Mouse (Mus musculus): Measurements from ENCODE around the gene Cntn4. TPM values are rescaled to one million over a fixed set of nuclear protein-coding genes. Genes with fewer than 3 reads are reported as not detected.

The Cntn4 gene
- total RNA-seq, 2 experiments from 2014 or later = not detected

DNA sequence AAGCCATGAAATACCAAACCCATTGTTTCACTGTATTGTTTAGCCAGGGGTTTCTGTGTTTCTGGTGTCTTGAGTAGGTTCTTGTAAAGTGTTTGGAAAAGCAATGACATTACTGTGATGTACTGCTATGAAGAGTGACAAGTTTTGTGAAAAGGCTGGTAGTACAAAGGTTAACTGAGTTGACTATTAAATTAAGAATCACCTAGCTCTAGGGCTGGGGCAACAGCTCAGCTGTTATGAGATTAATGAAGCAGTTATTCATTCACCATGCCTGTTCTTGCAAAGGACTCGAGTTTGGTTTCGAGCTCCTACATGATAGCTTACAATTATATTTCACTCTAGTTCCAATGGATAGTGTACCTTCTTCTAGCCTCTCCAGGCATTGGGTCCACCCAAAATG lies 371.4 kb downstream of the Cntn4 start:
- ATAC-seq (replicated peaks; ENCODE audit: low FRiP score, low TSS enrichment, poor library complexity, severe bottlenecking) = no peak

GRCm38 (mm10) chr6:106056123-106056522 lies 378.7 kb downstream of the Cntn4 start:
- ATAC-seq (replicated peaks; ENCODE audit: low FRiP score, low TSS enrichment, poor library complexity, severe bottlenecking) = no peak

GRCm38 (mm10) chr6:106078071-106078603 lies 400.7 kb downstream of the Cntn4 start:
- no peak for ATAC-seq (replicated peaks; ENCODE audit: low FRiP score, low TSS enrichment, poor library complexity, severe bottlenecking)

- ATAC-seq (replicated peaks; ENCODE audit: low FRiP score, low TSS enrichment, poor library complexity, severe bottlenecking) = no peak
Observed at GRCm38 (mm10) chr6:106078629-106079028, 401.2 kb downstream of the Cntn4 start.

GRCm38 (mm10) chr6:106097856-106098255 lies 420.4 kb downstream of the Cntn4 start:
- no peak for ATAC-seq (replicated peaks; ENCODE audit: low FRiP score, low TSS enrichment, poor library complexity, severe bottlenecking)

DNA sequence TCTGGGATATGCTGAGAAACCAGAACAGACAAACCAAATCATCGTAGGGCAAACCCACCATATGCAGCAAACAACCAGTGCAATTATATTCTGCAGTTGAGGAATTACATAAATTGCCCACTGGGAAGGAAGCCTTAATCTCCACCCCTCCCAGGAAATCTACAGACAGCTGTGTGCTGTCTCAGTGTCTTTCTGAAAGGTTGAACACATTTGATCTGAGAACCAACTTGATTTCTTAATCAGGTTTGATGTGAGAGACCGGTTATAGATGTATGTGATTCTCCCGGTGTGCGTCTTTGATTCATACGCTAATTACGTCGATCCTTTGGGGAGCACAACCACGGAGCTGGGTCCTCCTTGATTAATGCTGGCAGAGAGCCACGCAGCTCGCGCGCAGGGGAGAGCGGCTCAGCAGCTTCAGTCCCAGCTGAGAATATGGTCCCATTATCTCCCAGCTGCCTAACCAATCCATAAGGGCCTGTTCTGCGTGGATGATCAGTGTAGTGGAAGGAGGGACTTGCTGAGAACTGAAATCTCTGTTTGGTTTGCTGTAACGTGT lies 441.1 kb downstream of the Cntn4 start:
- no peak for ATAC-seq (replicated peaks; ENCODE audit: low FRiP score, low TSS enrichment, poor library complexity, severe bottlenecking)

DNA sequence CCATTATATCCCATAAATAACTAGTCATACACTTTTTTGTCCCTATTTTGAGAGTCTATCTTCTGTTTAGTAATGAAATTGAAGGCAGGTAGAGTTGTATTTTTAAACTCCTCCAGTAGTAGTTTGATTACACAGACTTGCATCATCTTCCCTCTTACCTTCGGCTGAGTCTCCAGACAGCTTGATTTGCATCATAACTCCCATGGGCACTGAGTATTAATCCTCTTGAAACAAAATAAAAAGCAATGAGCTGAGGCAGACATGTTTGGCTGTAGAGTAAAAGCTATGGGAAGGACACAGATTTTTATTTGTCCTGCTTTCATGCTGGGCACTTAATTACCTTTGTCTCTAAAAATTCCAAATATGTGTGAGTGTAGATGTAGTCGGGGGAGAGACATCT lies 476.1 kb downstream of the Cntn4 start:
- ATAC-seq (replicated peaks; ENCODE audit: low FRiP score, low TSS enrichment, poor library complexity, severe bottlenecking) = no peak

DNA sequence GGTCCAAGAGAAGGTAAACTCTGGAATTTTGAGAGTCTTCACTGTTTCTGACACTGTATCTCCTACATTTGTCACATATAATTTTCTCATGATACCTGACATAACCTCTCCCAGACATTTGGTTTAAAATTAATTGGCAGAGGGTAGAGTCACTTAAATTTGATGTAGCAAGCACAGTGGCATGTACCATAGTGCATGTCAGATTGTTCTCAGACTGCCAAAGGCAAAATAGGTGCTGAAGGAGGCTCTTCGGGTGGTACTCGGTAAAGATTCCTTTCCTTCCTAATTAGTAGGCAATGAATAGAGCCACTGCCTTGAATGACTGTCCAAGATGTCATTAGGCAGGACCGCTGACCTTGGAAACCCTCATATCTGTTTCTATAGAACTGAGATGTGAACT lies 477.9 kb downstream of the Cntn4 start:
- ATAC-seq (replicated peaks; ENCODE audit: low FRiP score, low TSS enrichment, poor library complexity, severe bottlenecking) = no peak

DNA sequence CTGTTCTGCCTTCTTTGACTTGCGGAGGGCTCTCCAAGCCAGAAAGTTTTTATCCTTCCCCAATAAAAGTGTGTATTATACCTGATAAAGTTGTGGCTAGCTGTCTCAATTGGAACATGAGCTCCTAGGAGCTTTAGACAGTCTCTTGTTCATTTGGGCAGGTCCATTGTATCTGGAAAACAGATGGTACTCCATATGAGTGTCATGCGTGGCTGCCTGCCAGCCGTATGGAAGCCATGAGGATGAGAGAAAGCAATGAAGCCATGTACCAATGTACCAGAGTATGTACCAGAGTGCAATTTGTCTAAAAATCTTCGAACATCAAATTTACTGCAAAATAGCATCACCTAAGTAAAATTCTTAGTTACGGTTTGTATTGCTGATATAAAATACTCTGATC lies 500.1 kb downstream of the Cntn4 start:
- ATAC-seq (replicated peaks; ENCODE audit: low FRiP score, low TSS enrichment, poor library complexity, severe bottlenecking) = no peak

DNA sequence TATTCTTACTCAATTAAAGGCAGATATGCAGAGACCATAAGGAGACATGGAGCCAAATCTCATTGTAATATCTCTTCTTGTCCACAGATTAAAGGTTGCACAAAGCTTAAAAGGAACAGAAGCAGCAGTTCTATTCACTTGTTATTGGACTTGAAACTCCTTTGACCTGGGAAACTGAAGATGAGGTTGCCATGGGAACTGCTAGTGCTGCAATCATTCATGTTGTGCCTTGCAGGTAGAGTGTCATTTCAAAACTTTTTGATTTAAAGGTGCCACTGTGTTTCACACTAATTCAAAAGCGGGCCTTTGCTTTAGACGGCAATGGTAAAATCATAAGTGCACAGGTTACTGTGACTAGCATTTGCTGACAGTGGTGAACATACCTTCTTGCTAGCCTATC lies 504.1 kb downstream of the Cntn4 start:
- ATAC-seq (replicated peaks; ENCODE audit: low FRiP score, low TSS enrichment, poor library complexity, severe bottlenecking) = no peak

DNA sequence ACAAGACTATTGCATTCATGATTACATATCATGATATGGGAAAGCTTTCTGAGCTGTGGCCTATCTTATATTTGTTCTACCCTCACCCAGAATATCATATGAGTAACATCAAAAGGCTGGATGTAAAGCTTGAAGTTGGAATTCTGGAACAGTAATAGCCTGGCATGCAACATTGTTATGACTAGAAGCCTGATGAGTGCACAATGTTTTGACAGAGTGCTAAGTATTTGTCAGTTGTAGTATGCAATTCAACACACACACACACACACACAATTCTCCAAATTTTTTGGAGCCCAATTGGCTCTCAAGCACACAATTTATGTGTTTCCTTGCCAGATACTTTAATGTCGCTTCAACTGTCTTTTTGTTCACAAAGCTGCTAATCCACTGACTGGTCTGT lies 523.5 kb downstream of the Cntn4 start:
- no peak for ATAC-seq (replicated peaks; ENCODE audit: low FRiP score, low TSS enrichment, poor library complexity, severe bottlenecking)

DNA sequence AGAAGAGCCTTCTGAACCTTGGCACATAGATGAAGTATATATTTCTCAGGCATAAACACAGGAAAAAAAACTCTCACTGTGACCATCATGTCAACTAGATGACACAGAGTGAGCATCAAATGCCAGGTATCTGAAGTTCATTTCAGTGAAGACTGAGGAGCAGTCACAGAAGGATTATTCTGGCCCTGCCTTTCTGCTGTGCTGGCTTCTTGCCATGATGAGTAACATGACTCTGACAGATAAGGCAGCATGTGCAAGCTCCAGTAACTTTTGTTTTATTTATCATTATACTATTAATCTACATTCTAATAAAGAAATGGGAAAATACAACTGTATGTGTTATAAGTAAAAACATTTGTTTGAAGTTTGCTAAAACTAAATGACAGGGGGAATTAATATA lies 529.9 kb downstream of the Cntn4 start:
- no peak for ATAC-seq (replicated peaks; ENCODE audit: low FRiP score, low TSS enrichment, poor library complexity, severe bottlenecking)

DNA sequence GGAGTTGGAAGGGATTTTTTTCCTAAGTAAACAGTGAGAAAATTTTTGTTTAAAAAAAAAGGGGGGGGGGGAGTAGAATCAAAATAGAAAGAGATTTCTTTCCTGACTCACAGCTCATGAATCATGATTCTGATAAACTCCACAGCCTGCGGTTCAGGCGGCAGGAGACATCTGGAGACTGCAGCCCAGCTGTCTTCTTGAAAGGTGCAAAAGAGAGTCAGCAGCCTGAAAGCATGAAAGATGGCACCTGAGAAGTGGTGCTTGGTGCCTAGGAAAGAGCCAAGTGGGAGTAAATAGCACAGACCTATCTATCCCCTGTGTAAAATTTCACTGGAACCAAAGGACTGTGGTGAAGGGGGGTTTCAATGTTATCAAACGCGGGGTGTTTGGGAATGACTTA lies 535.6 kb downstream of the Cntn4 start:
- no peak for ATAC-seq (replicated peaks; ENCODE audit: low FRiP score, low TSS enrichment, poor library complexity, severe bottlenecking)

DNA sequence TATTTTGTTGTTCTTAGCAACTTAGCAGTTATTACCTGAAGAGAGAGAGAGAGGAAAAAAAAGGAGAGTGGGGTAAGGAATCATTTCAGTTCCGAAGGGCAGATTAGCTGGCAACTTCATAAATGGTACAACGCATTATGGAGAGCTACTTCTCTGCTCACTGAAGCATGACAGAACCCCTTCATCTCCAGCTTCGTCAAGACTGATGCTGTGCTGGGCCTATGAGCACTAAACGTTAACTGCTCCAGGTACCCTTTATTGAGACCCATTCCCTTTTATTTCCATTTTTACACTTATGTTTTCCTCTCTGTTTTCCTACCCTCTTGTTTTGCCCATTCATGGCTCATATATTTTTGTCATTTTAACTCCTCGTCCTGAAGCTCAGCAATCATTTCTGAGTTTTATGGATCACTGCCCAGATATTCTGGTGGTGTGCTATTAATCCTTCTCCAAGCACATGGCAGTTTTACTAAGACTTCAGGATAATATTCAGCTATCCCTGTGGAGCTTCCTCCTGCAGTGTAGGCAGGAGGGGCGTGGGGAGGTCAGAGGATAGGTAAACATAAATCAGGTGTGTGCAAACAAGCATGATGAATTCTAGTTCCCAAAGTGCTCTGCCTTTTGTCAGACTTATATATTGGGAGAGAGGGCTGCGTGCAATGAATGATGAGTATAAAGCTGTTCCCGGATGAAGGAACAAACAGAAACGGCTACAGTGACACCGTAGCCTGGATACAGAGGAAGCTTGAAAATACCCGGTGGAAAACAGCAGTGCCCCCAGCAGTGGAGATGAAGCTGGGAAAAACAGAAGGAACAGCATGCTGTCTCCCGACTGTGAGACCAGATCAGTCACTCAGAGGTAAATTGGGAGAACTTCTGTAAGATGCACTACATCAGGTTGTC lies 559.8 kb downstream of the Cntn4 start:
- no peak for ATAC-seq (replicated peaks; ENCODE audit: low FRiP score, low TSS enrichment, poor library complexity, severe bottlenecking)

GRCm38 (mm10) chr6:106241553-106241952 lies 564.1 kb downstream of the Cntn4 start:
- no peak for ATAC-seq (replicated peaks; ENCODE audit: low FRiP score, low TSS enrichment, poor library complexity, severe bottlenecking)

GRCm38 (mm10) chr6:106263396-106263795 lies 585.9 kb downstream of the Cntn4 start:
- no peak for ATAC-seq (replicated peaks; ENCODE audit: low FRiP score, low TSS enrichment, poor library complexity, severe bottlenecking)

- ATAC-seq (replicated peaks; ENCODE audit: low FRiP score, low TSS enrichment, poor library complexity, severe bottlenecking) = no peak
Observed at GRCm38 (mm10) chr6:106265487-106265886, 588.0 kb downstream of the Cntn4 start.

DNA sequence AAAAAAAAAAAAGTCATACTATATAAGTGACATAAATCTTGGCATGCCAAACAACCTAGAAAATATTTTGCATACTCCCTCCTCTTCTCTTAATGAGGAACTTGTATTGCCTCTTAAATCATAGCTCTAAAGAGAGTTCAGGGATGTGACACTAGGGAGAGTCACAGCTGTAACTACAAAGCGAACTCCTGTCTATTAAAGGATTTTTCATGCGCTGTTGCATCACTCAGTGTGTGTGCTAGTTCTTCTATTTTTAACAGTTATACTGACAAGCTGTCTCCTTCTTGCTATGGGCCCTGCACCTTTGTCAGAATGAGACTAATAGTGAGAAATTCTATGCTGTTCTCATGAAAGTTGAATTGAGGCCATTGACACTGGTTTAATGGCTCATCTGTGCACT lies 588.8 kb downstream of the Cntn4 start:
- ATAC-seq (replicated peaks; ENCODE audit: low FRiP score, low TSS enrichment, poor library complexity, severe bottlenecking) = no peak

DNA sequence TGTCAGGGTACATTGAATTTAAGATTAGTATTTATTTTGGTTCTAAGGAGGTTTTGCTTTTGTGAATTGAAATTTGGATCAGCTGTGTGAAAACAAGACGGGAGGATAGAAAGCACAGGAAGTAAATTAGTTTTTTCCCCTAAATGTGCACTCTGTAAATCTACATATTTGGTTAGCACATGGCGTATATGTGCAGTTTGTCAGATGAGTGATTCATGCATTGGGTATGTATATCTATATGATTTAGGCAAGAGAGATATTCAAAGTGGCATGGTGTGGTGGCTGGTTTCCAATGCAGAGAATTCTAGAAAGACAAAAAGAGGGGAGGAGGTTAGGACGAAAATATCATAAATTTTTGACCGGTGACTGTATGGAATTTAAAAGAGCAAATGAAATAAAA lies 591.3 kb downstream of the Cntn4 start:
- ATAC-seq (replicated peaks; ENCODE audit: low FRiP score, low TSS enrichment, poor library complexity, severe bottlenecking) = no peak

- no peak for ATAC-seq (replicated peaks; ENCODE audit: low FRiP score, low TSS enrichment, poor library complexity, severe bottlenecking)
Observed at GRCm38 (mm10) chr6:106277139-106277538, 599.7 kb downstream of the Cntn4 start.

DNA sequence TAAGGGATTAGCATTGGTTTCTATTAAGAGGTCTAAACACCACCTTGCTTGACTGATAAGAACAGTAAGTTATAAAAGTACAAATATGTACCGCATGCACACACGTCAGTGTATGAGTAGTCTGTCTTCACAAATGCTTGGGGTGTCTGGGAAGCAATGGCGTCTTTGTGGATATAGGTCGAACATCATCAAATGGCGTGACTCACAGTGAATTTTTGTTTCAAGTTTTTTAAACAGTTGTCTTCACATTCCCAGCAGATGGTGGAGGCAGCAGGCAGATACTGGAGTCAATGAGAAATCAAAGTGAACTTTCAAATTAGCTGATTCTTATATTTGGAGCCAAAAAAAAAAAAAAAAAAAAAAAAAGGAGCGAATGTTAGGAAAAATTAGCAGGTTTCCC lies 604.2 kb downstream of the Cntn4 start:
- ATAC-seq (replicated peaks; ENCODE audit: low FRiP score, low TSS enrichment, poor library complexity, severe bottlenecking) = no peak

Measured in megakaryocyte-erythroid progenitor cell, adult 5-6 weeks (primary cell).